Mouse (Mus musculus): ENCODE measurements around the gene Blmh. TPM values are rescaled to one million over a fixed set of nuclear protein-coding genes. Genes with fewer than 3 reads are reported as not detected.

Gene Blmh
- total RNA-seq, 2 experiments from 2014 or later, result 66.1 to 74.4 TPM

DNA sequence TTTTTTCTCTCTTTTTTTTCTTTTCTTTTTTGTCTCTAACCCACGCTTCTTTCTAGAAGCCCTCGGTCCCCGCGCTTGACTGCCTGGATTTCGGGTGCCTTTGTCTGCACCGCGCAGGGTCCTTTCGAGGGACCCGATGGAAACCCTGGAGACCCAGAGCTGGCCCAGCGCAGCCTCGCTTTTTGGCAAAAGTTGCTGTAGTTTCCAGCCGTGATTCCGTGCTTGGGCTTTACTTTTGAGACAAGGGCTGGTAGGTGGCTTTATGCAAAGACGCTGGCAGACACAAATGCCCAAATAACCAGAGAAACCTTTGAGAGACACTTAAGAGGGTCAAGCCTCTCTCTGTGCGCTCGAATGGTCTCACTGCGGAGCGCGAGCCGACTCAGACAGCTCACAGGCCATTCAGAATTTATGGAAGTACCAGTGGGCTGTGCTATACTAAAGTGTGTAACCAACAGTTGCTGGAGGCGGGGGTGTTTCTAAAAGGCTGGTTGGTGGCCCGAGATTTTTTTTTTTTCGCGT lies 74.2 kb downstream of the Blmh start:
- no peak for DNase-seq

DNA sequence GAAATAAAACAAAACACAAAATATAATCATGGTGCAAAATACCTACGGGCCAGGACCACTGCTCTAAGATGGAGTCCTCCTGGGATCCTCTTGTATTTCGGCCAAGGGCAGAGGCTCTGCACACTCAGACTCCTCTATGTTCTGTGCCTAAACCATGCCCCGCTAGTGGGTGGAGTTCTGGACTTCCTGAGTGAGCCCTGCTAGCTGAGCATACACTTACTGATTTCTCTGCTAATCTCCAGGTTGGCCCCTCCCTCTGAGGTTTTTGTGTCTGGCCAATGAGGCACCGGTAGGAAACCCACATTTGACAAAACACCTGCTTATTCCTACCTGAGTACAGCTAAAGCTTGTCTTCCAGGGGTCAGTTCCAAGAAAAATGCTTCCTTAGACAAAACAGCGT lies 76.1 kb downstream of the Blmh start:
- DNase-seq, result no peak

DNA sequence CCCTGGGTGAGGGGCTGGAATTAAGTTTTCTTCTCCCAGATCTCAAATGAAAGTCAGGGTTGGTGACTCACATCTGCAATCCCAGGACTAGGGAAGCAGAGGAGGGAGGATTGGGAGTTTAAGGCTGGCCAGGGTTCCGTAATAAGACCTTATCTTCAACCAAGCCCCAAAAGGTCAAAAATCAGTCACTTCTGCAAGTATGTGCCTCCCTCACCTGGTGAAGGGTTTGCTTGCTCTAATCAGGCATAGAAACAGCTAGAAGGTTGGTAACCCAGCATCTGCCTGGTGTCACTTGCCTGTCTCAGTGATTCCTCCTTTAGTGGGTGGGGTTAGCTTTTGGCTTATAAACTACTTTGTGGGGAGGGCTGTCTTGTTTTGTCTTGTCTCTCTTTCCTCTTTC lies 77.8 kb downstream of the Blmh start:
- DNase-seq, result no peak

DNA sequence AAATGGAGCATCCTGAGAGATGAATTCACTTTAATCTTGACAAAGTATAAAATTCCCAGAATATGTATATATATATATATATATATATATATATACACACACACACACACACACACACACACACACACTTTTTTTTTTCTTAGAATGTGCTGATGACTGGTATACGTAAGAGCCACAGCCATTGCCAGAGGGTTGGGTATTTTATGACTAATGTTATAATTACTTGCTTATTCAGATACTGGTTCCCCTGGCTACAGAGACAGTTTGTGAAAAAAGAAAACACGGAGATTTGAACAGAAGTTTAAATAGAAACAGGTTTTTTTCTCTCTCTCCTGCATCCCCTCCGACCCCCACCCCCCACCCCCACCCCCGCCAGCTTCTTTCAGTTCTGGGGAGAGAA lies 81.3 kb downstream of the Blmh start:
- no peak for DNase-seq

DNA sequence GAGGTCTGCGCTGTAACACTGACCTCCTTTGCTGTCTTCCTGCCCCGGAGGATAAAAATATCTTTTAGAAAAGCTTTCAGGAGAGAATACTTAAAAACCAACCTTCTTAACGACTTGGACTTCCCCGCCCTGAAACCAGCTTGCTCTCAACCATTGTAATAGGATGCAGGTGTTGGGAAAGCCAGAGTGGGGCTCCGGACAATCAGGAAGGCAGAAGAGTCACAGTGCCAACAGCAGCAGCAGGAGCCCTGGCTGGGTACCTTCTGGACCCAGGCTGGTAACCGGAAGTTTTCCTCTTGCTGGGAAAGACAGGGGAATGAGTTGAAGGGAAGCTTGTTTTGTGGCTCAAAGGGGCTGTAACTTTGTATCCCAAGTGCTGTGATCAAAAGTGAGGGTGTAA lies 82.0 kb downstream of the Blmh start:
- DNase-seq, result no peak

DNA sequence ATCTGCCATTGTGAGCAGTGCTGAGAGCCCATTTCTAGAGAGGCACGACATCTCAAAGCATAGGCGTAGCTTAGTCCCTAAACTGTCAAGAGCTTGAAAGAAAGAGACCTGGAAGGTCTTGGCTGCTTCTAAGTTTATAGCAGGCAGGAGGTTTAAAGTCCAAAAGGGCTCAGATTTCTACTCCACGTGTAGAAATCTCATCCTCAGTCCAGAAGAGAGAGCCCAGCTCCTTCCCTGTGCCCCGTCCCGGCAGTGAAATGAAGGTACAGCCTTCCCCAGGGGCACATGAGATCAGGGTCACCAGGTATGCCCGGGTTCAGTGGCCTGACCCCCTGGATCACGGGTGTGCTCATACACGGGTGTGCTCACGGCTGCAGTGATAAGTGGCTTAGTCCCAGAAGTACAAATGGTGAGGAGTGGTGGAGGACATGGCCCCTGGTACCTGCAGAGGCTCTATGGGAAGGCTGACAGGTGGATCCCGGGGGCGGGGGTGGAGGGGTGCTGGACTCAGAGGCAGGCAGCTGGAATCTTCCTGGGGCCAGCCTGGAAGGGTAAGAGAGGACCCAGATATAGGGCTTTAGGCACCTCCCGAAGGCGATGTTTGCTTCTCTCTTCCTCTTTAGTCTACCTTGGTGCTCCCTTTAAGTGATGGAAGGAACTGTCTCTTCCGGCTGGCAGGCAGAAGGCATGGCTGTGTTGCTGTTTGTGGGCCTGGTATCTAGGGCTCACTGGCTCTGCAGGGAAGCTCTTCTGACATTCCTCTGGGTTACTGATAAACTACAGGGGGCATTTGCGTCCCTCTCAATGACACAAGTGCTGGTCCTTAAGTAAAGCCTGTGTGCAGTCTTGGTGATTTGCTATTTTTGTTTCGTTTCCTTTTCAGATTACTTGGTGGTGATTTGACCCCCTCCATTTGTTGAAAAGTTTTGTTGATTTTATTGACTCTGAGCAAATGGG lies 84.7 kb downstream of the Blmh start:
- no peak for DNase-seq

DNA sequence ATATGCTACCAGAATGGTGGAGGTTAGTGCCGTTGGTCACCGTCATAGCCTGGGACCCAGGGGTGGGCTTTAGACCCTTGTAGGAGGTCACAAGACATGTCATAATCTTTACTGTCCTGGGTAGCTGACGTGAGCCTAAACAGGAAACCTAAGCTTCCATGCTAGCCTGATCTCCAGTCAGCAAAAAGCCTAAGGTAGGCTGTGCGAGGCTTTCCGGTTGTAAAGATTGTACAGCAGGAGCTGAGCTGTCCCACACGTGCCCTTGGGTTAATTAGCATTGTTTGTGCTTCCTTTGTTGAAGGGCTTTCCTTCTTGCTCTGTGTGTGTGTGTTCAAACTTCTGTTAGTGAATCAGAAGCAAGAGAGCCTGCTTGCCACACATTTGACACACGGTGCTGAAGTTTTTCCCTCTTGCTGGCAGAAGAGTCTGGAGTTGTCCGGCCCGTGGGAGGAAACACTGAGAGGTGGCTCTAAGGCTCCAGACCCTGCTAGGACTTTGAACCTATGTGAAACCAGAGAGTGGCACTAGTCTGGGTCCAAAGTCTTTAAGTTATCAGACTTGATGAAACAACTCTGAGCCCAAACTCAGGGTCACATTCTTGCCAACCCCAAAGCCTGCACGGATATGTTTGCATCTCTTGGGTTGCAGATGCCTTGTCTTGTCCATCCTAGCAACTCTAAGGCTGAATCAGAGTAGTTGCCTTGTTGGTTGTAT lies 86.3 kb downstream of the Blmh start:
- DNase-seq, result no peak

DNA sequence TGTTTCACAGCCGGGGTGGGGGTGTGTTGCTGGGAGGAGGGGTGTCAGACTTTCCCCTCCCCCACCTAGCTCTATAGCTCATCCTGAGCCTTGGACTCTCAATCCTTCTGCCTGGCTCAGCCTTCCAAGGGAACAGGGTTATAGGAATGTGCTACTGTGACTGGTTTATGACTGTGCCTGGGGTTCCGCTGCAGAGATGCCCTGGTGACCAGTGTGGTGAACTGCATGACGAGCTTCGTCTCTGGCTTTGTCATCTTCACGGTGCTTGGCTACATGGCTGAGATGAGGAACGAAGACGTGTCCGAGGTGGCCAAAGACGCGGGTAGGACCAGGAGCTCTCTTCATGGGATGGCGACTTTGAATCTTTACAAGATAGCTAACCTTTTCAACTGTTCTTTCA lies 93.4 kb downstream of the Blmh start:
- DNase-seq, result no peak

DNA sequence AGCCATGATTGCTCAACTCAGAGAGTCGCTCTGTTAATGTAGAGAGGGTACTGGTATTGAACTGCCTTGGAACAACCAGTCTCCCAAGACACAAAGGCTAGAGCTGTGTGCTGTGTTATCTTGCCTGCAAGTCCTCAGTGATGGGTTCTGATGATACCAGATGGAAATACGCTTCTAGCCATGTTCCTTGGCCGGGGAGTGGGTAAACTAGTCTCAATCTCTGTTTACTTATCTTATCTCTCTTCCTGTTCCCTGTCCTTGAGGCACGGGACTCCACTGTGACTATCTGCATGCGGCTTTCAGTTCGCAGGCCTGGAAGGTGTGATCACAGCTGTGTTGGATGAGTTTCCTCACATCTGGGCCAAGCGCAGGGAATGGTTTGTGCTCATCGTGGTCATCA lies 94.9 kb downstream of the Blmh start:
- DNase-seq, result no peak

DNA sequence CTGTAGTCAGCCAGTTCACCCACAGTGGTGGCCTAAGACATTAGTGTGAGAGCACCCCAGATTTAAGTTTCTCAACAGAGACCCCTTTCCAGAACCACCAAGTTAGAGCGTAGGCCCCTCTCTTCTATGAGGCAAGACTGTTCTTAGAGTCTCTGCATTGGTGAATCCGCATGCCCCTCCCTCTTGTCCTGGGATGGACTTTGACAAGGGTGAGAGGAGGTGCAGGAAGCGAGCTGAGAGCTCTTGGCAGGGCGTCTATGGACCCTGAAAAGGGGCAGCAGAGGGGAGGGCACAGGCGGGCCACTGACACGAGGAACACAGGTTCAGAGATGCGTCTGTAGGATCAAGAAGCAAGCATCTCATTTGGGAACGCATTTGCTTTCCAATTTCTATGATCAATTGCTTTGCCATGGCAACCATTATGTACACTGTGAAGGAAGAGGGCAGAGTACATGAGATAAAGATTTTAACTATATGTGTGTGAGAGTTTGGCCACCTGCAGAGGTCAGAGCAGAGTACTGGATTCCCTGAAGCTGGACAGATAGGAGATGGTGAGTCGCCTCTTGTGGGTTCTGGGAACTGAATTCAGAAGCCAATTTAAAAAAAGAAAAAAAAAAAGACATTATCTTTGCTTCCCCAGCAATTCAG lies 97.3 kb downstream of the Blmh start:
- DNase-seq, result no peak

DNA sequence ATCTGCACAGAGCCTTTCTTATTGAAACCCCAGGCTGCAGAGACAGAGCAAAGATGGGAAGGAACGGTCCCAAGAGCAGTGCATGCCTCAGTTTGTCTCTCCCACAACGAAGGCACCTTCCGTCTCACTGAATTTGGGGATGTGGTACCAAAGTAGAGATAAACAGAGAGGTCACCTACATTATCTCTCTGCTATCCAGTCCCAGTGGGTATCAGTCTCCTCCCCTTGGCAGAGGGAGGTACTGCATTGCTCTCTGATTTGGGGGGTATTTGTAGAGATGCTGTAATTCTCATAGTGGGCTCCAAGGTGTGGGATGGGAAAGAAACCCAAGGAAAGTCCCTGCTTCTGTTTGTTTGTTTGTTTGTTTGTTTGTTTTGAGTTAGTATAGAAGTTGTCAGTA lies 102.0 kb downstream of the Blmh start:
- no peak for DNase-seq

DNA sequence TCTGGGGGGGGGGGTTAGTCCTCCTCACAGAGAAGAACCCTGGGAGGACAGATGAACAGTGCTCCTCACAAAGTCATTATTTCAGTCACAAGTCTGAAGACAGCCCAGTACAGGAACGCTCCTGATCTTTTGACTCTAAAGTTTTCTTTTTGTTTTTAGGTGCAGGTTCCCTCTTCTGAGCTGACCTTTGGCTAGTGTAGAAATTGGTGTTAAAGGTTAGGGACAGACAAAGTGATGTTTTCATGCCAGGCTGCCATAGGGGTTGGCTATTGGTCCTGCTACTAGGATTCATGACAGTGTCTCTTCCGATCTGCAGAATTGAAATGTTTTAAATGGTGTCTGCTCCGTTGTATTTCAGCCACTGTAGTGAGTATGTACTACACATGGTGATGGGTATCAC lies 103.5 kb downstream of the Blmh start:
- DNase-seq, result no peak

DNA sequence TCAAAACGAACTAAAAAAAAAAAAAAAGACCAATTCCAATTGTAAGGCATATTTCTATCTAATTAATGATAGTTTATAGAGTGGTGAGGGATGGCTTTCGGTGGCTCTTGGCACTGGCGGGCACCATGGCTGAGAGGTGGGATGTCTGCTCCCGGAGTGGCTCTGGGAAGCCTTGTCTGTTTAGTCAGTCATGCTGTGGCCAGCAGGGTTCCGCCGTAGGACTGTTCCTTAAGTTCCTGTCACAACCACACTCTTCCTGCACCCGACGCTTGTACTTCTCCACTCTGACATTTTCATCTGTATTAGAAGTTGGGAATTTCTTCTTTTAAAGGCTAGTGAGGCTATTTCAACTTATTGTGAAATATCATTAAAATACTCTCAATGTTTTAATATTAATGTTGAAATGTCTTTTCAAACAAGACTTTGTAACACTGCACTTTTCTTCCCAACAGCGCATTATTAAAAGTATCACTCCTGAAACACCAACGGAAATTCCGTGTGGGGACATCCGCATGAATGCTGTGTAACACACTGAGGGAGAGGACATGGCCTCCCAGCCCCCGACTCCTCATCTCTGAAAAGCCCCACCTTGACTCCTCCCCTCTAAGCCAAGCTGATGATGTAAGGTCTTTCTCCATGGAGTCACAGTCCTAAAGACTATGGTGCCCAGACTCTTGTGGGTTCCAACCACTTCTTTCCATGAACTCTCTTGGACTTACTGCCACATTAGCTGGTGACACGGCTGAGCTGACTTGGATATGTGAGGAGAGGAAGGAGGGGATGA lies 106.7 kb downstream of the Blmh start:
- DNase-seq, result no peak

Other genes with a start within 250 kb of the Blmh start
- 1 to 10 TPM; 1.5 to 1.7 TPM for gene Trarg1, start 245.0 kb upstream of the Blmh start, total RNA-seq (2021)
- 10 to 100 TPM; 34.9 to 37.0 TPM for gene Gosr1, start 161.2 kb upstream of the Blmh start, total RNA-seq (2021)
- 10 to 100 TPM; 66.0 to 66.4 TPM for gene Cpd, start 77.8 kb upstream of the Blmh start, total RNA-seq (2021)
- gene Tmigd1, start 22.6 kb upstream of the Blmh start, total RNA-seq (2021), result under 1 TPM in 1 of 2 experiments, not detected in 1; 0.59 TPM
- gene Slc6a4, start 73.8 kb downstream of the Blmh start, total RNA-seq (2021), result under 1 TPM; 0.62 to 0.74 TPM
- 10 to 100 TPM; 14.9 to 15.2 TPM for gene Nsrp1, start 153.6 kb downstream of the Blmh start, total RNA-seq (2021)

Measured in heart, postnatal 4 days (tissue).